Mouse (Mus musculus) ovary, postnatal 14 days (tissue): ENCODE measurements around the gene Tspan9.
A peak's percentile ranks its signal among the peaks of the same experiment; 100 is the strongest.

Experiments
- DNase-seq: peaks from one replicate; pipeline ENCODE4 v3.0.0; 2022; ENCODE audit warnings: low spot score

The Tspan9 gene

GRCm38 (mm10) chr6:128076104-128077020, 67.0 kb downstream of the Tspan9 start:
- DNase-seq = no peak

GRCm38 (mm10) chr6:128075453-128076003, 67.9 kb downstream of the Tspan9 start:
- no peak for DNase-seq

GRCm38 (mm10) chr6:128070921-128071558, 72.4 kb downstream of the Tspan9 start:
- DNase-seq = no peak

GRCm38 (mm10) chr6:128070072-128070872, 73.1 kb downstream of the Tspan9 start:
- no peak for DNase-seq

- no peak for DNase-seq
These were observed 75.2 kb downstream of the Tspan9 start for GRCm38 (mm10) chr6:128068144-128068543.

- no peak for DNase-seq
These were observed 77.4 kb downstream of the Tspan9 start for GRCm38 (mm10) chr6:128065982-128066381.

- peak; percentile 37 for DNase-seq
These were observed 79.9 kb downstream of the Tspan9 start for GRCm38 (mm10) chr6:128063501-128063900.

- DNase-seq = no peak
These were observed 80.6 kb downstream of the Tspan9 start for GRCm38 (mm10) chr6:128062784-128063183.

- DNase-seq = no peak
These were observed 81.2 kb downstream of the Tspan9 start for GRCm38 (mm10) chr6:128062216-128062615.

- DNase-seq = no peak
These were observed 82.1 kb downstream of the Tspan9 start for GRCm38 (mm10) chr6:128061342-128061741.

- no peak for DNase-seq
These were observed 84.8 kb downstream of the Tspan9 start for GRCm38 (mm10) chr6:128058570-128058969.

- no peak for DNase-seq
These were observed 85.2 kb downstream of the Tspan9 start for GRCm38 (mm10) chr6:128058157-128058556.

GRCm38 (mm10) chr6:128053000-128053732, 90.2 kb downstream of the Tspan9 start:
- DNase-seq = no peak

GRCm38 (mm10) chr6:128047671-128048070, 95.7 kb downstream of the Tspan9 start:
- DNase-seq = no peak

GRCm38 (mm10) chr6:128047239-128047638, 96.2 kb downstream of the Tspan9 start:
- no peak for DNase-seq

- DNase-seq = no peak
These were observed 96.6 kb downstream of the Tspan9 start for GRCm38 (mm10) chr6:128046799-128047198.

GRCm38 (mm10) chr6:128044691-128045090, 98.7 kb downstream of the Tspan9 start:
- no peak for DNase-seq

GRCm38 (mm10) chr6:128043486-128043885, 99.9 kb downstream of the Tspan9 start:
- DNase-seq = no peak

- no peak for DNase-seq
These were observed 101.6 kb downstream of the Tspan9 start for GRCm38 (mm10) chr6:128041836-128042235.

GRCm38 (mm10) chr6:128039077-128039766, 104.2 kb downstream of the Tspan9 start:
- DNase-seq = no peak

GRCm38 (mm10) chr6:128038568-128038967, 104.8 kb downstream of the Tspan9 start:
- no peak for DNase-seq
